Mouse (Mus musculus): ENCODE measurements around the gene Tnfsf8. TPM values are rescaled to one million over a fixed set of nuclear protein-coding genes. Genes with fewer than 3 reads are reported as not detected.

Gene Tnfsf8
- polyA plus RNA-seq (2012; rRNA removed), result 1.1 and 1.2 TPM in 2 replicates

DNA sequence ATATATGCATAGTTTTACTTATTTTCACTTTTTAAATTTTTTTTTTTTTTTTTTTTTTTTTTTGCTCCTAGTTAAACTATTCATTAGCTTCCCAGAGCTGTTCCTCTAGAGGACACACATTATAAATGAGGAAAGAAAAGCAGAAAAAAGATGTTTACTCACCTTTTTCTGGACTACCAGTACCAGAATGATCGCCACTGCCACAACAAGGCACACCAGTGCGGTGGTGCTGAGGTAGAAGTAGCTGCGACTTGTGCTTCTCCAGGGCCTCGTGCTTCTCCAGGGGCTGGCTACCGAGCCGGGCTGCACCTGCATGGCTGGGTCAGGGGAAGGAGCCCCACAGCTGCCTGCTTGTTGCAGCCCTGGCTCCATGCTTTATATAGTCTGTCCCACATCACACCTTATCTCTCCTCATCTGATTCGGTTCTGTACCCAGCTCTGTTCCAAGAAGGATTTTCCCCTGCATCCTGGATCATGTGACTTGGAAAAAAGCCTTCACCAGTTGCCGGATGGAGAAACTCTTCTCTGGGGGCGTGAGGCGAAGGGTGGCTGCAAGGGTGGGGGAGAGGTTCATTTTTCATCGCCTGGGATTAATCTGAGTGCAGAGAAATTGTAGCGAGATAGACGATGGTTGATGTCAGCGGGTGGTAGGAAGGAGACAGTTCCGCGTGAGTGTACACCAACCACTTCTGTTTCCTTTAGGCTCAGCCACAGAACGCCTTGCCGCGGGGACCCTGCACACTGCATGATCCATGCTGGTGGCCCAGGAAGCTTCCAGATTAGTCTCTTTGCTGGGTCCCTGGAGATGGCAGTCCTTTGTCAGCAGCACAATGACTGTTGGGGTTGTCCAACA is at the start of gene Tnfsf8:
TSS of gene Tnfsf8 (minus strand) at position 660 of the 853 bp plus-strand sequence.
- 9% methylated on average over 19 of the region's 19 CpGs for WGBS
- peak within 1 kb of the TSS; percentile 80 for H3K27ac ChIP-seq (ENCODE audit: insufficient read depth, low read length)
- DNase-seq (ENCODE audit: low read depth in 1 of 2, low spot score in 2 of 2), result peak in 1 of 2 experiments; percentile 46

DNA sequence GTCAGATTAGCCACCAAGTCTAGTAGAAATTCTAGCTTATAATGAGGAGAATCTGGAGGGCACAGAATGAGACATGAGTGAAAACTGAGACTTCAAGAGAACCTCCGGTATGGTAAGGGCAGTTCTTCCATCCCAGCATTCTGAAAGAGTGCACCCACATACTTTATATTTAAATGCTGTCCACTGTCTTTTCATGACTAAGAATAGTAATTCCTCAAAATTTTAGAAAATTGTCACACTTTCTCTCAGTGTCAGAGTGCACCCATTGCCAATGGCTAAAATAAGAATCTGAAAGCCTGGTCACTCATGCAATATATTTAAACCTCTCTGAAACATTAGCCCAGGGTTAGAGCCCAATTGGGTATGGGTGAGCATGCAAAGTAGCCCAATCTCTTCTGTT is 47.4 kb upstream of the Tnfsf8 start:
- Histone ChIP-seq H3K4me1 (ENCODE audit: control insufficient read depth, insufficient read depth, insufficient read length) (no peaks in the 10 kb centered on the region), H3K4me3 (ENCODE audit: extremely low read depth, insufficient read depth, insufficient read length) (no peak overlapping the region), H3K27ac (ENCODE audit: insufficient read depth, low read length) (no peak overlapping the region), H3K27me3 (ENCODE audit: control insufficient read depth, insufficient read depth, low read length) (no peaks in the 10 kb centered on the region), H3K36me3 (ENCODE audit: control insufficient read depth, insufficient read depth, low read length) (no peaks in the 10 kb centered on the region)
- TF ChIP-seq POLR2A (IDR thresholded peaks at IDR 0.05; ENCODE audit: low read depth, low read length) (no peak), CTCF (IDR thresholded peaks at IDR 0.05; ENCODE audit: extremely low read depth, insufficient read depth, insufficient read length, insufficient replicate concordance) (no peak)
- no peak for DNase-seq (ENCODE audit: low read depth in 1 of 2, low spot score in 2 of 2)
- WGBS, result 94% methylated on average over 1 of the region's 1 CpGs

More for the DNA sequence above, at the start of gene Tnfsf8:
- TF ChIP-seq CTCF (IDR thresholded peaks at IDR 0.05; ENCODE audit: extremely low read depth, insufficient read depth, insufficient read length, insufficient replicate concordance) (no peak), POLR2A (IDR thresholded peaks at IDR 0.05; ENCODE audit: low read depth, low read length) (no peak)
- Histone ChIP-seq H3K27me3 (ENCODE audit: control insufficient read depth, insufficient read depth, low read length) (no peaks in the 10 kb centered on the region), H3K4me3 (ENCODE audit: extremely low read depth, insufficient read depth, insufficient read length) (peak within 1 kb of the TSS; percentile 61), H3K4me1 (ENCODE audit: control insufficient read depth, insufficient read depth, insufficient read length) (peaks cover 15% of the 10 kb centered on the region), H3K36me3 (ENCODE audit: control insufficient read depth, insufficient read depth, low read length) (no peaks in the 10 kb centered on the region)

DNA sequence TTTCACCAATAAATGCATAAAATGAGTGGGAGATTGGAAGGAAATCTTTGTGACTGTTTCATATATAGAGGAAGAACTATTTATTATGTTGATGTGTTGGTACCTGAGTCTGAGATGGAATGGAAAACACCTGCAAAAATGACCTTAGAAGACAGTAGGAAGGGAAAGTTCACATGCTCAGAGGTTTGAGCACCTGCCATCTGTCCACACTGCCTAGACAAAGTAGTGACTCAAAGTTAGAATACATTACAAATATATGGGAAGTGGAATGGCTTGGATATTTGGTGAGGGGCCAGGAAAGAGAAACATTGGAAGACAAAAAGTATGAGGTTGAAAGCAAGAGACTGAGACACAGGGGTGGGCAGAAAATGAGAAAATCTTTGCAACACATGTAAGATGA is 46.3 kb upstream of the Tnfsf8 start:
- no peak overlapping the region for H3K4me3 ChIP-seq (ENCODE audit: extremely low read depth, insufficient read depth, insufficient read length)
- TF ChIP-seq POLR2A (IDR thresholded peaks at IDR 0.05; ENCODE audit: low read depth, low read length) (no peak), CTCF (IDR thresholded peaks at IDR 0.05; ENCODE audit: extremely low read depth, insufficient read depth, insufficient read length, insufficient replicate concordance) (no peak)
- no peak for DNase-seq (ENCODE audit: low read depth in 1 of 2, low spot score in 2 of 2)
- no peaks in the 10 kb centered on the region for H3K36me3 ChIP-seq (ENCODE audit: control insufficient read depth, insufficient read depth, low read length)
- H3K27ac ChIP-seq (ENCODE audit: insufficient read depth, low read length), result no peak overlapping the region
- no peaks in the 10 kb centered on the region for H3K27me3 ChIP-seq (ENCODE audit: control insufficient read depth, insufficient read depth, low read length)
- H3K4me1 ChIP-seq (ENCODE audit: control insufficient read depth, insufficient read depth, insufficient read length), result no peaks in the 10 kb centered on the region

DNA sequence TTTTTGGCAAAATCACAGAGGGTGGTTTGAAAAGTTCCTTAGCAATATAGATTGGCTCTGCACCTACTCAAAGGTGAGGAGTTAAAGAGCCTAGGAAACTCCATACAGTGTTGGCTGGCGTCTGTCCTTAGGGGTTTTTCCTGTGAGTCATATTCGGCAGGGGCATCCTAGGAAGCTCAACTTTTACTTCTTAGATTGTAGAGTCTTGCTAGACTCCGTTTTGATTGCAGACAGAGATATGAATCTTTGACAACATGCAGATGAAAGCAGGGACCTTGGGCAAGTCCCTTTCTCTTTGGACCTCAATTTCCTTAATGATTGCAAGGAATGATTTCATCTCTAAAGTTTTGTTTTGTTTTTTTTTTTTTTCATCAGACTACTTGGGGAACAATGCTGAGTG is 44.9 kb upstream of the Tnfsf8 start:
- Histone ChIP-seq H3K27me3 (ENCODE audit: control insufficient read depth, insufficient read depth, low read length) (no peaks in the 10 kb centered on the region), H3K36me3 (ENCODE audit: control insufficient read depth, insufficient read depth, low read length) (no peaks in the 10 kb centered on the region), H3K4me1 (ENCODE audit: control insufficient read depth, insufficient read depth, insufficient read length) (no peaks in the 10 kb centered on the region), H3K4me3 (ENCODE audit: extremely low read depth, insufficient read depth, insufficient read length) (no peak overlapping the region), H3K27ac (ENCODE audit: insufficient read depth, low read length) (no peak overlapping the region)
- DNase-seq (ENCODE audit: low read depth in 1 of 2, low spot score in 2 of 2), result no peak
- TF ChIP-seq POLR2A (IDR thresholded peaks at IDR 0.05; ENCODE audit: low read depth, low read length) (no peak), CTCF (IDR thresholded peaks at IDR 0.05; ENCODE audit: extremely low read depth, insufficient read depth, insufficient read length, insufficient replicate concordance) (no peak)
- WGBS, result 63% methylated on average over 3 of the region's 3 CpGs

DNA sequence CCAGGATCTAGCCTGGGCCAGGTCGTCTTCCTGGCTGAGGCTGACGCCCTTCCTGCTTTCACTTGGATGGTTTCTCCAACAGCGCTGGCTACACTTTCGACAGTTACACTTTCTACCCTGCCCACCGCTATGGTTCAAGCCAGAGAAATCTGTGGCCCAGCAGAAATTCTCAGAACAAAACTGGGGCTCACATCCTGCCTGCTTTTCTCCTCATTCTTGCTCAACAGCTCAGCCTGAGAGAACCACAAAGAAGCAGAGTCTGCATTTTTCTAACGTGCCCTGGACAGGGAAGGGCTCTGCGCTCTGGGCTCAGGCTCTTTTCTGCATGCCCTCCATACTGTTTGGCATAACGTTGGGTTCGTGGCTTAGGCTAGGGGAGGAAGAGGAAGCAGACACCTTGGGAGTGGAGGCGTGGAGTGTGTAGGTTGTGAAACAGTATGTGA is 38.0 kb upstream of the Tnfsf8 start:
- Histone ChIP-seq H3K4me1 (ENCODE audit: control insufficient read depth, insufficient read depth, insufficient read length) (peaks cover 2% of the 10 kb centered on the region; the same call in 1 of the 2 replicates), H3K4me3 (ENCODE audit: extremely low read depth, insufficient read depth, insufficient read length) (no peak overlapping the region), H3K36me3 (ENCODE audit: control insufficient read depth, insufficient read depth, low read length) (no peaks in the 10 kb centered on the region), H3K27ac (ENCODE audit: insufficient read depth, low read length) (no peak overlapping the region), H3K27me3 (ENCODE audit: control insufficient read depth, insufficient read depth, low read length) (no peaks in the 10 kb centered on the region)
- TF ChIP-seq POLR2A (IDR thresholded peaks at IDR 0.05; ENCODE audit: low read depth, low read length) (no peak), CTCF (IDR thresholded peaks at IDR 0.05; ENCODE audit: extremely low read depth, insufficient read depth, insufficient read length, insufficient replicate concordance) (no peak)
- WGBS, result 18% methylated on average over 10 of the region's 10 CpGs
- DNase-seq (ENCODE audit: low read depth in 1 of 2, low spot score in 2 of 2), result no peak

DNA sequence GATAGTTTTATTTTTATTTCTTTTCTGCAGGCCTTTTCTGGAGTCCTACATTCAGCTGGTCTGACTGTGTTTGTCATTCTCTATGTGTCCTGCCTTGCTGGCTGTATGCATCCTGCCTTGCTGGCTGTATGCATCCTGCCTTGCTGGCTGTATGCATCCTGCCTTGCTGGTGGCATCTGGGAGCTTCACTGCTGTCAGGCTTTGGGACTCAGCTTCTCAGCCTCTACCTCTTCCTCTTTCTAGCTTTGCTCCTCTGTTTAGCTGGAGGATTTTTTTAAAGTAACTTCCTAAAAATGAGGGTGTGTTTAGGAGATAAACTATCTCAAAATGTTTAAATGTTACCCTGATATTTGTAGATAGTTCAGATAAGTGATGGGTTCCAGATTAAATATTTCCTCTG is 36.0 kb upstream of the Tnfsf8 start:
- TF ChIP-seq CTCF (IDR thresholded peaks at IDR 0.05; ENCODE audit: extremely low read depth, insufficient read depth, insufficient read length, insufficient replicate concordance) (no peak), POLR2A (IDR thresholded peaks at IDR 0.05; ENCODE audit: low read depth, low read length) (no peak)
- no peak overlapping the region for H3K4me3 ChIP-seq (ENCODE audit: extremely low read depth, insufficient read depth, insufficient read length)
- no peaks in the 10 kb centered on the region for H3K36me3 ChIP-seq (ENCODE audit: control insufficient read depth, insufficient read depth, low read length)
- no peaks in the 10 kb centered on the region for H3K27me3 ChIP-seq (ENCODE audit: control insufficient read depth, insufficient read depth, low read length)
- no peak for DNase-seq (ENCODE audit: low read depth in 1 of 2, low spot score in 2 of 2)
- H3K27ac ChIP-seq (ENCODE audit: insufficient read depth, low read length), result no peak overlapping the region
- H3K4me1 ChIP-seq (ENCODE audit: control insufficient read depth, insufficient read depth, insufficient read length), result peaks cover 2% of the 10 kb centered on the region; the same call in 1 of the 2 replicates

DNA sequence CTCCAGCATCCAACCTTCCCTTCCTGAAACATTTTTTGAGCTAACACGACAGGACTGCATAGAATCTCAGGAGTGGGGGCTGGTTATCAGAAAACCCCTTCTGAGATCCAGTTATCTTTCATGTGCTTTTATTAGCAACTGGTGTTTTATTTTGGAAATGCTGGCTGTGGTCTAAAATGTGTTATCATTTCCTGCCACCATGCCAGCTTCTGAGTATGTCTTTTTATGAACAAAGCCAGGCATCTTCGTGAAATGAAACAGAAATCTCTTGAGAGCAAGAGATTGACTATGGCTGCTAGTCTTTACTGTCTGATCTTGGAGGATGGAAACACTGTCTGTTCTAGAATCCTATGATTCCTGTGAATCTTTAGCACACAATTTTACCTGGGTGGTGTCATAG is 25.0 kb upstream of the Tnfsf8 start:
- Histone ChIP-seq H3K27ac (ENCODE audit: insufficient read depth, low read length) (no peak overlapping the region), H3K4me1 (ENCODE audit: control insufficient read depth, insufficient read depth, insufficient read length) (no peaks in the 10 kb centered on the region), H3K27me3 (ENCODE audit: control insufficient read depth, insufficient read depth, low read length) (no peaks in the 10 kb centered on the region), H3K4me3 (ENCODE audit: extremely low read depth, insufficient read depth, insufficient read length) (no peak overlapping the region), H3K36me3 (ENCODE audit: control insufficient read depth, insufficient read depth, low read length) (no peaks in the 10 kb centered on the region)
- TF ChIP-seq POLR2A (IDR thresholded peaks at IDR 0.05; ENCODE audit: low read depth, low read length), result no peak
- no peak for TF ChIP-seq CTCF (IDR thresholded peaks at IDR 0.05; ENCODE audit: extremely low read depth, insufficient read depth, insufficient read length, insufficient replicate concordance)
- WGBS, result 12% methylated on average over 2 of the region's 2 CpGs
- no peak for DNase-seq (ENCODE audit: low read depth in 1 of 2, low spot score in 2 of 2)
